Mouse (Mus musculus) forebrain, embryonic 15.5 days (tissue): ENCODE results near the gene Arhgef6. TPM values are rescaled to one million over a fixed set of nuclear protein-coding genes. Genes with fewer than 3 reads are reported as not detected.
A peak's percentile ranks its signal among the peaks of the same experiment; 100 is the strongest.

Experiments used
- ATAC-seq: fragments of 200-750 bp; cut with Nextera tagmentation; replicated peaks from 2 replicates; pipeline ENCODE4 v1.8.0; 2017; ENCODE audit warnings: mild to moderate bottlenecking, moderate TSS enrichment, moderate library complexity
- H3K27ac ChIP-seq: fragments of 300-500 bp; sonication (generic); replicated peaks from 2 replicates; pipeline ENCODE4 v1.5.1; 2015; ENCODE audit warnings: mild to moderate bottlenecking, inconsistent platforms
- H3K27me3 ChIP-seq: fragments of 300-500 bp; sonication (generic); 2 replicates; pipeline ENCODE4 v1.6.1; 2015; ENCODE audit warnings: inconsistent platforms
- H3K36me3 ChIP-seq: fragments of 300-500 bp; sonication (generic); 2 replicates; pipeline ENCODE4 v1.6.1; 2015; ENCODE audit warnings: mild to moderate bottlenecking, inconsistent platforms
- H3K4me1 ChIP-seq: fragments of 300-500 bp; sonication (generic); 2 replicates; pipeline ENCODE4 v1.6.1; 2015; ENCODE audit warnings: inconsistent platforms
- H3K4me2 ChIP-seq: fragments of 300-500 bp; sonication (generic); replicated peaks from 2 replicates; pipeline ENCODE4 v1.6.1; 2015; ENCODE audit warnings: mild to moderate bottlenecking, inconsistent platforms
- H3K4me3 ChIP-seq: fragments of 300-500 bp; sonication (generic); 2 replicates; pipeline ENCODE4 v1.5.1; 2015; ENCODE audit warnings: mild to moderate bottlenecking, inconsistent platforms
- H3K9ac ChIP-seq: fragments of 300-500 bp; sonication (generic); replicated peaks from 2 replicates; pipeline ENCODE4 v1.6.1; 2015; ENCODE audit warnings: mild to moderate bottlenecking, inconsistent platforms
- H3K9me3 ChIP-seq: fragments of 300-500 bp; sonication (generic); 2 replicates; pipeline ENCODE4 v1.6.1; 2016; ENCODE audit warnings: inconsistent platforms
- WGBS: fragments of 180-500 bp; shearing (Covaris S2); methylation state at CpG from one replicate; pipeline ENCODE4 v1.1.7; 2015; ENCODE audit warnings: mixed read lengths; 5-methylcytosine and 5-hydroxymethylcytosine counted together
- polyA plus RNA-seq: library from polyadenylated mRNA; unstranded; fragments of >200 nt; fragmentation: Nextera tagmentation; extraction: Ambion mirVana; gene quantifications from 2 replicates; pipeline ENCODE4 v1.2.1, GENCODE M21; 2015

The Arhgef6 gene
- polyA plus RNA-seq, 1 experiment from 2014 or later: 7.0 TPM

DNA sequence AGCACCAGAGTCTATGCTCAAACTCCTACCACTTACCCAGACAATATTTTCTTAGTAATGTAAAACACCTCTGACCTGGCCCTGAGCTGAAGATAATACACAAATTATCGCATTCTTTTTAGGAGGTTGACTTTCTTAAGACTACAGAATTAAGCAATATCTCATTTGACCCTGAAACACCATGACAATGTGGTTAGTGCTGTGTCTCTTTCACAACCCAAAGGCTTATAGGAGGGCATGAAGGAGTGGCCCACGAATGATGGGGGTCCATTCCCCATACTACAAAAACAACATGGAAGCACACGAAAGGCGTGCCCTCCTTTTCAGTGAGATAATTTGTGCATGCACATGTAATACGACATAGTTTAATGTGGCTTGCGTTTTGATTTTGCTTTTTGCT, 3.2 kb downstream of the Arhgef6 start:
- no peak overlapping the region for H3K4me2 ChIP-seq
- H3K4me3 ChIP-seq: no peak overlapping the region
- H3K36me3 ChIP-seq: no peaks in the 10 kb centered on the region
- H3K4me1 ChIP-seq: no peaks in the 10 kb centered on the region
- H3K27ac ChIP-seq: no peak overlapping the region
- no peaks in the 10 kb centered on the region for H3K27me3 ChIP-seq
- no peak for ATAC-seq
- H3K9me3 ChIP-seq: no peaks in the 10 kb centered on the region
- WGBS: 86% methylated on average over 6 of the region's 6 CpGs
- H3K9ac ChIP-seq: no peak overlapping the region

DNA sequence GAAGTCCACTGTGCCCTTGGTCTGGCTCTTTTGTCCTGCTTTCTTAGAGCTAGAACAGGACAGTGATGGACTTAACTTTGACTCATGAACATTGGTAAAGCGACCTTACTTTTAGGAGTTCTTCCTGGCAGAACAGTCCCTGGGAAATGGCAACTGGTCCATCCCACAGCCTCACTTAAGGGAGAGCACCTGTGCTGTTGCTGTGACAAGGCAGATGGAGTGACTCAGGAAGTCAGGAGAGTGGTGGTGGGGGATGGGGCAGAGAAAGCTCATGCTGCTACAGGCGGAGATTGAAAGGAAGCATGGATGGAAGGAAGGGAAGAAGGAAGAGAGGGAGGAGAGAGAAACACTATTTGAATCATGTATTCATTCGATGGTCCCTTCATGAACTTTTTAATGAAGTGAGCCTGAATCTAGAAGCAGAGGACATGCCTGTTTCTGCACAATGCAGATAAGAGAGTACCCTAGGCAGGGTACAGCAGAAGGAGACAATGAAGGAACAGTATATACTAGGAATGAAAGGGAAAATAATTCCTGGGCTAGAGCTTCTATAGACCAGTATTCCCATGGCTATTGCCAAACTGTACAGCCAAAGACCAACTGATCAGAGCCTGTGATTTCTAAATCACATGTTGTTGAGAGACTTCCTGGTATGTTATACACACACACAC, 10.7 kb downstream of the Arhgef6 start:
- no peak for ATAC-seq
- Histone ChIP-seq H3K27ac (no peak overlapping the region), H3K27me3 (no peaks in the 10 kb centered on the region), H3K9ac (no peak overlapping the region), H3K36me3 (no peaks in the 10 kb centered on the region), H3K4me1 (no peaks in the 10 kb centered on the region), H3K9me3 (no peaks in the 10 kb centered on the region), H3K4me2 (no peak overlapping the region), H3K4me3 (no peak overlapping the region)
- WGBS: 83% methylated on average over 3 of the region's 3 CpGs

DNA sequence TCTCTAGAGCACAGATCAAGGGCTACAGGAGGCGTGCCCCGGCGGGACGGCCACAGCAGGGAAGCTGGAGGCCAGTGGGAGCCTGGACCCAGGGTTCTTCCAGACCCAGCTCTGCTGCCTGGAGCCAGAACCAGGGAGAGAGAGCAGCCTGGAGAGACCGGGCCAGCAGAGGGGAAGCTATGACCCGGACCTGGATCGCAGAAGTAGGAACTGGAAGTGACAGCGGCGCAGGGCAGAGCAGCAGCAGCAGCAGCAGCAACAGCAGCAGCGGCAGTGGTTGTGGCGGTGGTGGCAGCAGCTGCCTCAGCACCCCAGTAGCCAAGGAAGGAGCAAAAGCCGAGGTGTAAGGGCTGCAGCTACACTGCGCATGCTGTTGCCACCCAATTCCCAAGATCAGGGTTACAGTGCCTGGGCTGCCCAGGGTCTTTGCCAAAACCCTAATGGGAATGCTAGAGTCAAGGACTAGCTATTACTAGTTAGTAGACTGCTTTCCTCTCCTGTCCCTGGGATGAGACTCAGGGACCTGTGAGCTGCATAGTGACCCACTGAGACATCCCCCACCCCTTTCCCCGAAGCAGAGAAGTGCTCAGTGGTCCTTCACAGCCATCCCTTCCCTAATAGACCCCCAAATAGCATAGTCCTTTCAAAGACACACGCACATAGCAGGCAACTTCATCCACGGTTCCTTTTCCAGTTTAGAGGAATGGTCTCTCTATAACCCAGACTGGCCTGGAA, 11.9 kb downstream of the Arhgef6 start:
- Histone ChIP-seq H3K4me1 (no peaks in the 10 kb centered on the region), H3K9me3 (no peaks in the 10 kb centered on the region), H3K4me2 (peak overlapping the region; percentile 68), H3K27me3 (no peaks in the 10 kb centered on the region), H3K36me3 (no peaks in the 10 kb centered on the region), H3K9ac (peak overlapping the region; percentile 36), H3K4me3 (peak overlapping the region; percentile 41), H3K27ac (no peak overlapping the region)
- ATAC-seq: peak; percentile 78
- WGBS: 29% methylated on average over 16 of the region's 16 CpGs

DNA sequence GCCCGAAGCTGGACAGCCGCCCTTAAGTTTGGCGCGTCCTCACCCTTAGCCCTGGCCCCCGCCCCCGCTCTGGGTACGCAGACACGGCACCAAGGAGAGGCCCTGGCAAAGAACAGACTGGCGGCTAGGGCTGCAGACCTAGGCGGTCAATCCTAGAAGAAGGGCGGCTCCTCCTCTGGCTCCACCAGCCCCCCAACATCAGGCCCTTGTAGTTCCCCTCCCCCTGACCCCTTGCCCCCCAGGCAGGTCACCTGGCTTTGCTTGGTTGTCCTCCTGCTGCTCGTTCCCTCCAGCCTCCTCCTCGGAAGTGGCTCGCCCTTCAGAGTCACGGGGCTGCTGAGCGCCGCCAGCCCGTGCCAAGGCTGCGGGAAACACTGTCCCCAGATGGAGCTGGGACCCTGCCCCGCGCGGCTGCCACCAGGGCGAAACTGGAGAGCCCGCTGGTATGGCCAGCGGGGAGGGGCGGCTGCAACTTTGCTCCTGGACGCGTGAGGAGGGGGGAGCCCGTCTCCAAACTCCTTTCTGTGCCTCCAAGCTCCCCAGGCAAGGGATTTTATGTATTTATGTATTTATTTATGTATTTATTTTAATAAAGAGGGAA, 12.6 kb downstream of the Arhgef6 start:
- no peaks in the 10 kb centered on the region for H3K36me3 ChIP-seq
- WGBS: 24% methylated on average over 28 of the region's 29 CpGs
- ATAC-seq: peak; percentile 89
- no peaks in the 10 kb centered on the region for H3K27me3 ChIP-seq
- peak overlapping the region; percentile 41 for H3K4me3 ChIP-seq
- H3K4me1 ChIP-seq: no peaks in the 10 kb centered on the region
- peak overlapping the region; percentile 68 for H3K4me2 ChIP-seq
- no peak overlapping the region for H3K27ac ChIP-seq
- H3K9ac ChIP-seq: peak overlapping the region; percentile 36
- no peaks in the 10 kb centered on the region for H3K9me3 ChIP-seq

DNA sequence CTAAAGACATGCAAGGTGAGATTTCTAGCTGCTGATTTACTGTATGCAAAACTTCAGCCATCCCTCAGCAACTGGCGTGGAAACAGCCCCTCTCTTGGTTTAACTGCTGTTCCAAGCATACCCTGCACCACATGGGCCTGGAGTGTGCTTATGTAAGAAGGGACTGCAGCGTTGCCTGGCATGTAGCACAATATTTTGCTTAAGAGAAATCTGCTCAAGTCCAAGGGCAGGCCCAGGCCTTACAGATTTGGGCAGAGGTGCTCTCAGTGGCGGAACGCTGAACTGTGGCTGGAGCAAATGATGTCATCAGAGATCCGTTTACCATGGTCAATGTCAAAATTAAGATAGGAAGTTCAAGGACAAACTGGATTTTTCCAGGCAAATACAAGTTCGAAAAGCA, 13.6 kb downstream of the Arhgef6 start:
- Histone ChIP-seq H3K4me2 (no peak overlapping the region), H3K4me1 (no peaks in the 10 kb centered on the region), H3K9ac (no peak overlapping the region), H3K4me3 (no peak overlapping the region), H3K9me3 (no peaks in the 10 kb centered on the region), H3K27me3 (no peaks in the 10 kb centered on the region), H3K36me3 (no peaks in the 10 kb centered on the region), H3K27ac (no peak overlapping the region)
- ATAC-seq: no peak
- WGBS: 77% methylated on average over 6 of the region's 6 CpGs

DNA sequence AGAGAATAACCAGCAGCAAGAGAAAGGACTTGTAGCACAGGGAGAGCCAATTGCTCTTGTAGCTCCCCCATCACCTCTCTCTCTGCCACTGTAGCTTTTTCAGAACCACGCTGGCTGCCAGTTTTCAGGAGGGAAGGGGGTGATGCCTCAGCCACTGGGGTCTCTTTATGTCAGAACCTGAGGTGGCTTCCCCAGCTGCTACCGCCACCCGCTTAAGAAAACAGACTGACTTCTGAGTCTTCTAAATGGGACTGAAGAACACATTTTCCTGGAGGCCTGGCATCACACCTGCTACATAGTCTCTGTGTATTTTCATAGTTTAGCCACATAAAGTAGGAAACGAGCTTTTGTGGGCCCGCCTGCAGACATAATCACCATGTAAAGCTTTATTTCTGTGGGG, 26.5 kb downstream of the Arhgef6 start:
- no peak overlapping the region for H3K27ac ChIP-seq
- no peaks in the 10 kb centered on the region for H3K9me3 ChIP-seq
- 81% methylated on average over 5 of the region's 5 CpGs for WGBS
- no peaks in the 10 kb centered on the region for H3K27me3 ChIP-seq
- H3K4me3 ChIP-seq: no peak overlapping the region
- H3K36me3 ChIP-seq: no peaks in the 10 kb centered on the region
- no peak for ATAC-seq
- no peak overlapping the region for H3K4me2 ChIP-seq
- H3K9ac ChIP-seq: no peak overlapping the region
- H3K4me1 ChIP-seq: no peaks in the 10 kb centered on the region

DNA sequence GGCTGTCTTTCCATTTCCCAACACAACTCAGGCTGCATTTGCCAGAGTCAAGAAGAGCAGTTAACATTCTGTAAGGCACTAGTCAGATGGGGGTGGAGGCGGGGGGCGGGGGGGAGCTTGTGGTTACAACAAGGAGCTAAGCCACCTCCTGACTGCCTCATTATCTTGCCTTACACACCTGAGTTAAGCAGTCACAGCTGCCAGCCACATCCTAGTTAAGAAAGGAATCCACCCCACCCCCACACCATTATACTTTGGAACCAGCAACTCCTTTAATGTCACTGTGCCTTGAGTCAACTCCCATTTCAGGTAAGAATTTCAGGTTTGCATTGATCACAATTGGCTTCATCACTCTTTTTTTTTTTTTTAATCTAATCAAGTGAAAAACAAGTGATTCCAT, 28.5 kb downstream of the Arhgef6 start:
- 53% methylated on average over 2 of the region's 2 CpGs for WGBS
- H3K9me3 ChIP-seq: no peaks in the 10 kb centered on the region

DNA sequence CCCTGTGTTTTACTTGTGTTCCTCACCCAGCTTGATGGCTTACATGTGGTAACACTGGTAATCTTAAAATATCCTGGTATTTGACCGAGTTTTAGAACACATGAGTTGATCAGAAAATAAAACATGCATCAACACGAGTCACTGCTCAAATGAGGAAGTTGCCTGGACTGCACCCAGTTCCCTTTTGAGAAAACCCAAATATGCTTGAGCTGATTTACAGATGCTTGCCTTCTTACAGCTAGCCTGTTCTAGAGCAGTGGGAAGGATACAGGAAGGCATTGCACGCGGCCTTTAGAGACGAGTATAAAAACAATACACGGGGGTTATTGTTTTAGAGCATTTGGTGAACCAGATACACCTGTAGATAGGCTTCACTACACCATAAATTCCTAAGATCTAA, 31.8 kb downstream of the Arhgef6 start:
- no peak for ATAC-seq
- H3K4me1 ChIP-seq: no peaks in the 10 kb centered on the region
- H3K9me3 ChIP-seq: no peaks in the 10 kb centered on the region
- H3K9ac ChIP-seq: no peak overlapping the region
- 85% methylated on average over 6 of the region's 6 CpGs for WGBS
- H3K36me3 ChIP-seq: no peaks in the 10 kb centered on the region
- no peaks in the 10 kb centered on the region for H3K27me3 ChIP-seq
- H3K27ac ChIP-seq: no peak overlapping the region
- no peak overlapping the region for H3K4me3 ChIP-seq
- no peak overlapping the region for H3K4me2 ChIP-seq

More for the DNA sequence above, 28.5 kb downstream of the Arhgef6 start:
- H3K36me3 ChIP-seq: no peaks in the 10 kb centered on the region
- no peak overlapping the region for H3K27ac ChIP-seq
- no peak overlapping the region for H3K4me2 ChIP-seq
- ATAC-seq: no peak
- H3K4me1 ChIP-seq: no peaks in the 10 kb centered on the region
- no peak overlapping the region for H3K9ac ChIP-seq
- H3K4me3 ChIP-seq: no peak overlapping the region
- no peaks in the 10 kb centered on the region for H3K27me3 ChIP-seq

DNA sequence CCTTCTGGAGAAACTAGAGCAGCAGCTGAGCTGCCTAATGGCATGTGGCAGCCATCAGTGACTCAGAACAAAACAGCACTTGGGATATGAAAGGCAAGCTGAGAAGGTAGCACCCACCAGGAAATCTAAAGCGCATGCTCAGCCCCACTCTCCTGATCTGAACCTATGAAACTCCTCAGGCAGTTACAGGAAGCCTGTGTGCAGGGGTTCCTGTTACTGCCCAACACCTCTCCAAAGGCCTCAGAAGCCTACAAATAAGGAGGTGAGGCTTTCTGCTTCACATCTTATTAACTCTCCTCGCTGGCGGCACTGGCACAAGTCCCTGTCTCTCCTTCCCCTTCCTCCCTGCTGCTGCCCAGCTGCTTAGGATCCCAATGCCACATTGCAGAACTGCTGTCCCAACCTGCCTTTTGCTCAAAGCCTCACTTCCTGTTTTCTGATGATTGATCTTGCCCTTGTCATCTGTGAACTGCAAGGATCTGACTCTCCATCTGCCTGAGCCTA, 33.7 kb downstream of the Arhgef6 start:
- no peak overlapping the region for H3K4me3 ChIP-seq
- H3K9me3 ChIP-seq: no peaks in the 10 kb centered on the region
- no peak overlapping the region for H3K27ac ChIP-seq
- no peaks in the 10 kb centered on the region for H3K27me3 ChIP-seq
- ATAC-seq: no peak
- no peaks in the 10 kb centered on the region for H3K36me3 ChIP-seq
- H3K4me2 ChIP-seq: no peak overlapping the region
- H3K9ac ChIP-seq: no peak overlapping the region
- no peaks in the 10 kb centered on the region for H3K4me1 ChIP-seq
- 74% methylated on average over 3 of the region's 3 CpGs for WGBS

DNA sequence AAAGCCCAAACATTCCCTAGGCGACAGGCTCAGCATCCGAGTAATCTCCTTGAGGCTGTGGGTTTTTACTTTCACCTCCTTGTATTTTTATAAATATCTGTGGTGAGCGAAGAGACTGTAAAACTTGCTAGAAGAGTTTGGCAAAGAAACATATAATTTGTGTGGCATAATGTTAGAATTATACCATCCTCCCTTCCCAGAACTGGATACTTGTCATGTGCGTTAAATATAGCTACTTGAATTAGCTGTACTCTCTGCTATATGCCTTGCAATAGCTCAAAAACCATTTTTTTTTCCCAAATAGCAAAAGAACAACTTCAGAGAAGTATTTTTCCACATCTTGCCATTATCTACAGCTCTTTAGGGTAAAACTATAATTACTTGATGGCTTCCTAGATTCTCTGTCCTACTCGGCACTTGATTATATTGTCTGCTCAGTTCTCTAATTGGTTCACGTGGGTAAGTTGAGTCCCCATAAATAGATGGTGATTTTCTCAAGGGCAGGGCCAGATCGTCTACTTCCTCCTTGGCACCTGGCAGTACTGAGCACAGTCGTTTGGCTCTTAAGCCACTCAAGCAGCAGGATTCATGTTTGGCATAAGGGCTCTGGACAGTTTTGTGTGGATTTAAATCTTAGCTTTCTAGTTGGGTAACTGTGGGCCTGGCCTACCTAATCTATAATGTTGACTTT, 35.2 kb downstream of the Arhgef6 start:
- H3K9me3 ChIP-seq: no peaks in the 10 kb centered on the region
- 61% methylated on average over 8 of the region's 8 CpGs for WGBS

DNA sequence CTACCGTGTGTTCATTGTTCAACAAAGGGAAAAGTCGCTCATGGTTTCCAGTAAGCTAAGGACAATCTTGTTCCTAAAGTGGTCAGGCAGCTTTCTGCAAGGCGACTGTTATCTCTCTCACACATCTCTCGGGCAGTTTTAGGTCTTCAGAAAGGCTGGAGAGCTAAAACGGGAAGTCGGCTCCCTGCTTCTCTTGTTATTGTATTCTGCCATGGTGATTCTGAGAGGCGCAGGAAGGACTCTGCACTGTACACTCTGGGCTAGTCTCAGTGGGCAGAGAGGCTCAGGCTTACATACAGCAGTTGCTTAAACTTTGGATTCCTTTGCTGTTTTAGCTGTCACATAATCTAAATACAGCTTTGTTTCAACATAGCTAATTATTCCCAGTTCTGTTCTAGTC, 39.6 kb downstream of the Arhgef6 start:
- Histone ChIP-seq H3K9me3 (no peaks in the 10 kb centered on the region), H3K9ac (no peak overlapping the region), H3K4me1 (no peaks in the 10 kb centered on the region), H3K27ac (no peak overlapping the region), H3K4me3 (no peak overlapping the region), H3K4me2 (no peak overlapping the region), H3K27me3 (no peaks in the 10 kb centered on the region), H3K36me3 (no peaks in the 10 kb centered on the region)
- ATAC-seq: no peak
- 73% methylated on average over 7 of the region's 7 CpGs for WGBS

More for the DNA sequence above, 35.2 kb downstream of the Arhgef6 start:
- H3K27me3 ChIP-seq: no peaks in the 10 kb centered on the region
- H3K27ac ChIP-seq: no peak overlapping the region
- H3K9ac ChIP-seq: no peak overlapping the region
- ATAC-seq: no peak
- no peaks in the 10 kb centered on the region for H3K4me1 ChIP-seq
- no peak overlapping the region for H3K4me2 ChIP-seq
- H3K4me3 ChIP-seq: no peak overlapping the region
- H3K36me3 ChIP-seq: no peaks in the 10 kb centered on the region

DNA sequence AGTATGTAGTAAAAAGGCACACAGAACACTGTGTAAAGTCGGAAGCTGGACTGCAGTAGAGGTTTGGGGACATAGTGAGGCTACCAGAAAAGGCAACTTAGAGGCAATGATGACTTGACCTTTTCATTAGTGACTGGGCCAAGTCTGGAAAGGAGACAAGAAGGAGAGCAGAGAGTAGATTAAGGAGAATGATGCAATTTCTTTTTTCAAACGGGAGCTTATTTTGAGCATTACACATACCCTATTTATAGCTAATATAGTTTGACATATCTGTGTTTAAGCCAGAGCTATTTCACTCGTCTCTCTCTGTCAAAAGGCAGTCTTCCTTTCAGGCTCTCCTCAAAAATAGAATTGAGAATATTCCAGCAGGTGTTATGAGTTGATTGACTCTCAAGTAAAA, 50.1 kb downstream of the Arhgef6 start:
- H3K27ac ChIP-seq: no peak overlapping the region
- no peak overlapping the region for H3K4me3 ChIP-seq
- no peaks in the 10 kb centered on the region for H3K27me3 ChIP-seq
- no peak for ATAC-seq
- H3K4me2 ChIP-seq: no peak overlapping the region
- H3K9ac ChIP-seq: no peak overlapping the region
- H3K4me1 ChIP-seq: no peaks in the 10 kb centered on the region
- H3K9me3 ChIP-seq: no peaks in the 10 kb centered on the region
- WGBS: 76% methylated on average over 3 of the region's 3 CpGs
- no peaks in the 10 kb centered on the region for H3K36me3 ChIP-seq
